Mouse (Mus musculus) heart, embryonic 14.5 days (tissue): Measurements from ENCODE around the gene Numa1. TPM values are rescaled to one million over a fixed set of nuclear protein-coding genes. Genes with fewer than 3 reads are reported as not detected.
A peak's percentile ranks its signal among the peaks of the same experiment; 100 is the strongest.

Experiments used
- ATAC-seq: fragments of 200-750 bp; cut with Nextera tagmentation; 2 replicates; pipeline ENCODE4 v1.8.0; 2017; ENCODE audit warnings: low read depth, moderate TSS enrichment; ENCODE audit not compliant: insufficient number of reproducible peaks, insufficient read depth, low FRiP score
- H3K27ac ChIP-seq, 2 experiments: fragments of 200-500 bp in 1 of 2; fragments of 300-500 bp in 1 of 2; sonication (generic) in 1 of 2; replicated peaks in 1 of 2; 2 replicates each; pipeline ENCODE4 v1.5.1; 2012 to 2014; ENCODE audit warnings: low read depth in 2 of 2, low read length in 2 of 2, control low read depth in 1 of 2, mild to moderate bottlenecking in 1 of 2, mixed read lengths in 1 of 2; ENCODE audit not compliant: control insufficient read depth in 1 of 2, insufficient read depth in 1 of 2
- H3K27me3 ChIP-seq: fragments of 300-500 bp; sonication (generic); 2 replicates; pipeline ENCODE4 v1.6.1; 2014; ENCODE audit warnings: mild to moderate bottlenecking, low read length, control low read depth; ENCODE audit not compliant: control insufficient read depth, insufficient read depth
- H3K36me3 ChIP-seq: fragments of 300-500 bp; sonication (generic); 2 replicates; pipeline ENCODE4 v1.6.1; 2014; ENCODE audit warnings: mild to moderate bottlenecking, control low read depth, low read length, mixed read lengths; ENCODE audit not compliant: control insufficient read depth, insufficient read depth
- H3K4me1 ChIP-seq, 2 experiments: fragments of 200-500 bp in 1 of 2; fragments of 300-500 bp in 1 of 2; sonication (generic) in 1 of 2; 2 replicates each; pipeline ENCODE4 v1.6.1; 2012 to 2014; ENCODE audit warnings: low read length in 2 of 2, control low read depth in 1 of 2, mixed read lengths in 1 of 2; ENCODE audit not compliant: control insufficient read depth in 2 of 2, insufficient read depth in 2 of 2
- H3K4me2 ChIP-seq: fragments of 300-500 bp; sonication (generic); 2 replicates; pipeline ENCODE4 v1.6.1; 2014; ENCODE audit warnings: mild to moderate bottlenecking, low read length
- H3K4me3 ChIP-seq, 2 experiments: fragments of 200-500 bp in 1 of 2; fragments of 300-500 bp in 1 of 2; sonication (generic) in 1 of 2; 2 replicates each; pipeline ENCODE4 v1.5.1; 2012 to 2014; ENCODE audit warnings: low read length in 2 of 2, mild to moderate bottlenecking in 2 of 2, control low read depth in 1 of 2, low read depth in 1 of 2, moderate library complexity in 1 of 2; ENCODE audit not compliant: control insufficient read depth in 1 of 2, insufficient read depth in 1 of 2
- H3K9ac ChIP-seq: fragments of 300-500 bp; sonication (generic); 2 replicates; pipeline ENCODE4 v1.6.1; 2014; ENCODE audit warnings: mild to moderate bottlenecking, low read length
- H3K9me3 ChIP-seq: fragments of 300-500 bp; sonication (generic); 2 replicates; pipeline ENCODE4 v1.6.1; 2016; ENCODE audit warnings: low read length, control low read depth; ENCODE audit not compliant: control insufficient read depth
- WGBS: fragments of 180-500 bp; shearing (Covaris S2); extraction: QIAGEN DNeasy Blood & Tissue Kit; methylation state at CpG from one replicate; pipeline ENCODE4 v1.1.7; 2014; 5-methylcytosine and 5-hydroxymethylcytosine counted together
- polyA plus RNA-seq: library from polyadenylated mRNA; unstranded; fragments of >200 nt; fragmentation: Nextera tagmentation; extraction: Ambion mirVana; gene quantifications from 2 replicates; pipeline ENCODE4 v1.2.1, GENCODE M21; 2014

Gene Numa1
- polyA plus RNA-seq: 60.5 and 62.5 TPM in 2 replicates

DNA sequence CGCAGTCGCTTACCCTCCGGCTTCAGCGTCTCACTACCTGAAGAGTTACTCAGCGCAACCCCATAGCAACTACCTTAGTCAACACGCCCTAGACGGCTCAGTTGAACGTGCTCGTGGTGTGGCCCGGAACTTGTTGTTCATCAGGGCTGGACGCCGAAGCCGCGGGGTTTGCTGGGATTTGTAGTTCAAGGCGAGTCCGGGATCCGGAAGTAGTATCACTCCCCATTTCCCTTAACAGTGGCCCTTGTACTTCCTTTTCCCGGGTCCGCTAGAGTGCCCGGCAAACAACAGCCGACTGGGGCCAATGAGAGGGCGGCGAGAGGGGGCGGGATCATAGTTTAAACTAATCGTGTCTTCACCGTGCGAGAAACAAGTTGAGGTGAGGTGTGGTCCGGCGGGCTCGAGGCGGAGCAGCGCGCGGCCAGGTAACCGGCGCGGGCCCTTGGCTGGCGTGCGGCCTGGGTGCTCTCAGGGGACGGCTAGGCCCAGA, at the start of gene Numa1, which contains the start of gene Lrrc51:
Gene Numa1, plus strand, starts transcription at position 361 of the 490 bp plus-strand sequence.
Gene Lrrc51, minus strand, starts transcription at position 145 of the 490 bp plus-strand sequence.
- H3K27ac ChIP-seq: peak within 1 kb of the TSS; percentile 61 to 82
- peak within 1 kb of the TSS; percentile 84 for H3K4me3 ChIP-seq
- no peaks in the 10 kb centered on the region for H3K36me3 ChIP-seq
- WGBS: 0% methylated on average over 40 of the region's 40 CpGs
- H3K4me1 ChIP-seq: peaks cover 2 to 12% of the 10 kb centered on the region in 2 experiments; a peak in 2 of 4 replicates
- H3K4me2 ChIP-seq: peak within 1 kb of the TSS; percentile 84
- no peaks in the 10 kb centered on the region for H3K9me3 ChIP-seq
- ATAC-seq: peak; percentile 96
- no peaks in the 10 kb centered on the region for H3K27me3 ChIP-seq
- peak within 1 kb of the TSS; percentile 90 for H3K9ac ChIP-seq

DNA sequence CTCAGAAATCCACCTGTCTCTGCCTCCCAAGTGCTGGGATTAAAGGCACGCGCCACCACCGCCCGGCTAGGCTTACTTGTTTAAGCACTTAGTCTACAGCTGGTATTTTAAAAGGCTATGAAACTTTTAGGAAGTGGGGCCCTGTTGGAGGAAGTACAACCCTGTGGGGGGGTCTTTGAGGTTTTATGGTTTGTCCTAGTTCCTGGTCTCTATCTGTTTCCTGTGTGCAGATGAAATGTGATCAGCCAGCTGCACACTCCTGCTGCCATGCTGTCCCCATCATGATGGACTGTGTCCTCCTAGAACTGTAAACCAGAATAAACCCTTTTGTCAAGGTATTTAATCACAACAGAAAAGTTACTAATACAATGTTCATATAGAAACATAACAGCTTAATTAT, 49.8 kb upstream of the Numa1 start:
- no peak overlapping the region for H3K27ac ChIP-seq
- 98% methylated on average over 4 of the region's 4 CpGs for WGBS
- H3K9me3 ChIP-seq: no peaks in the 10 kb centered on the region
- no peaks in the 10 kb centered on the region for H3K27me3 ChIP-seq
- peaks cover 0 to 3% of the 10 kb centered on the region in 2 experiments; a peak in 1 of 4 replicates for H3K4me1 ChIP-seq
- no peak overlapping the region for H3K4me2 ChIP-seq
- no peak overlapping the region for H3K4me3 ChIP-seq
- H3K36me3 ChIP-seq: no peaks in the 10 kb centered on the region
- H3K9ac ChIP-seq: no peak overlapping the region
- no peak for ATAC-seq

DNA sequence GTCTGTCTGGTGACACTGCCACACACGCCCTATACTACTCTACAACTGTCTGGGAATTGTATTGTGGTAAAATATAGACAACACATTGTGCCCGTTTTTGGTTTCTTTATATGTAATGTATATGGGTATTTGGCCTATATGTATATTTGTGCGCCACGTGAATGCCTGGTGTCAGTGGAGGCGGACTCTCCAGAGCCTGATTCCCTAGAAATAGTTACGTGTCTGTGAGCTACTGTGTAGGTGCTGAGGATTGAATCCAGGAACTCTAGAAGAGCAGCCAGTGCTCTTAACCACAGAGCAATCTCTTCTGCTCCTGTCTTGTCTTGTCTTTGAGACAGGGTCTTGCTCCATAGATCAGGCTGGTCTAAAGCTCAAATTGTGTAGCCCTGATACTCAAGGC, 47.6 kb upstream of the Numa1 start:
- H3K27me3 ChIP-seq: no peaks in the 10 kb centered on the region
- H3K9ac ChIP-seq: no peak overlapping the region
- peaks cover 0 to 3% of the 10 kb centered on the region in 2 experiments; a peak in 1 of 4 replicates for H3K4me1 ChIP-seq
- no peak for ATAC-seq
- no peaks in the 10 kb centered on the region for H3K36me3 ChIP-seq
- no peak overlapping the region for H3K4me2 ChIP-seq
- H3K4me3 ChIP-seq: no peak overlapping the region
- WGBS: 71% methylated on average over 6 of the region's 6 CpGs
- no peak overlapping the region for H3K27ac ChIP-seq
- H3K9me3 ChIP-seq: no peaks in the 10 kb centered on the region

DNA sequence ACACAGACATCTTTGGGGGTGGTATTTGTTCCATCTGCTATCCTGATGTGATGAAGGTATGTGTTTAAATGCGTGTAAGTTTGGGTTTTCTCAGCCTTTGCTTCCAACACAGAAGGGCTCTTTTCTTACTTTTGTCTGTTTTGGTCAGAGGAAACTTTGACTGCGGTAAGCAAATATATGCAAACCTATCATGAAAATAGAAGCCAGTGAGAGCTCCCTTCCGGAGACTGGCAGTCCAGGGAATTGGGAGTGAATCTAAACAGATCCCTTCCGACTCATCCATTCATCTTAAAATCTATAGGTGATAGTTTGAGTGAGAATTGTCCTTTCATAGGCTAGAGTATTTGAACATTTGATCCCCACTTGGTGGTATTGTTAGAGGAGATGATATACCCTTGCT, 45.5 kb upstream of the Numa1 start:
- no peak for ATAC-seq
- no peak overlapping the region for H3K4me3 ChIP-seq
- H3K27me3 ChIP-seq: no peaks in the 10 kb centered on the region
- no peaks in the 10 kb centered on the region for H3K9me3 ChIP-seq
- 74% methylated on average over 4 of the region's 4 CpGs for WGBS
- H3K4me2 ChIP-seq: no peak overlapping the region
- no peak overlapping the region for H3K9ac ChIP-seq
- H3K36me3 ChIP-seq: no peaks in the 10 kb centered on the region
- H3K4me1 ChIP-seq: no peaks in the 10 kb centered on the region
- H3K27ac ChIP-seq: no peak overlapping the region

DNA sequence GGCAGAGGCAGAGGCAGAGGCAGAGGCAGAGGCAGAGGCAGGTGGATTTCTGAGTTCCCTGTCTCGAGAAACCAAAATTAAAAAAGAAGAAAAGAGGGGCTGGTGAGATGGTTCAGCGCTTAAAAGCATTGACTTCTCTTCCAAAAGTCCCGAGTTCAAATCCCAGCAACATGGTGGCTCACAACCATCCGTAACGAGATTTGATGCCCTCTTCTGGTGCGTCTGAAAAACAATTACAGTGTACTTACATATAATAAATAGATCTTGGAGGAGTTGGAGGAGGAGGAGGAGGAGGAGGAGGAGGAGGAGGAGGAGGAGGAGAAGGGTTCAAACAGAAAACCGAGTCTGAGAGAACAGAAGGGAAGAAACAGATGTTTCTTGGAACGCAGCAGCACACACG, 38.2 kb upstream of the Numa1 start:
- no peaks in the 10 kb centered on the region for H3K9me3 ChIP-seq
- H3K27ac ChIP-seq: peak overlapping the region; percentile 61 to 89; a peak in 3 of 4 replicates
- H3K4me3 ChIP-seq: peak overlapping the region; percentile 64 to 94
- WGBS: 29% methylated on average over 9 of the region's 9 CpGs
- H3K4me1 ChIP-seq: peaks cover 5 to 6% of the 10 kb centered on the region in 2 experiments; a peak in 3 of 4 replicates
- peaks cover 13% of the 10 kb centered on the region; the same call in 1 of the 2 replicates for H3K36me3 ChIP-seq
- peak overlapping the region; percentile 70 for H3K9ac ChIP-seq
- H3K4me2 ChIP-seq: peak overlapping the region; percentile 51
- no peaks in the 10 kb centered on the region for H3K27me3 ChIP-seq
- ATAC-seq: no peak

DNA sequence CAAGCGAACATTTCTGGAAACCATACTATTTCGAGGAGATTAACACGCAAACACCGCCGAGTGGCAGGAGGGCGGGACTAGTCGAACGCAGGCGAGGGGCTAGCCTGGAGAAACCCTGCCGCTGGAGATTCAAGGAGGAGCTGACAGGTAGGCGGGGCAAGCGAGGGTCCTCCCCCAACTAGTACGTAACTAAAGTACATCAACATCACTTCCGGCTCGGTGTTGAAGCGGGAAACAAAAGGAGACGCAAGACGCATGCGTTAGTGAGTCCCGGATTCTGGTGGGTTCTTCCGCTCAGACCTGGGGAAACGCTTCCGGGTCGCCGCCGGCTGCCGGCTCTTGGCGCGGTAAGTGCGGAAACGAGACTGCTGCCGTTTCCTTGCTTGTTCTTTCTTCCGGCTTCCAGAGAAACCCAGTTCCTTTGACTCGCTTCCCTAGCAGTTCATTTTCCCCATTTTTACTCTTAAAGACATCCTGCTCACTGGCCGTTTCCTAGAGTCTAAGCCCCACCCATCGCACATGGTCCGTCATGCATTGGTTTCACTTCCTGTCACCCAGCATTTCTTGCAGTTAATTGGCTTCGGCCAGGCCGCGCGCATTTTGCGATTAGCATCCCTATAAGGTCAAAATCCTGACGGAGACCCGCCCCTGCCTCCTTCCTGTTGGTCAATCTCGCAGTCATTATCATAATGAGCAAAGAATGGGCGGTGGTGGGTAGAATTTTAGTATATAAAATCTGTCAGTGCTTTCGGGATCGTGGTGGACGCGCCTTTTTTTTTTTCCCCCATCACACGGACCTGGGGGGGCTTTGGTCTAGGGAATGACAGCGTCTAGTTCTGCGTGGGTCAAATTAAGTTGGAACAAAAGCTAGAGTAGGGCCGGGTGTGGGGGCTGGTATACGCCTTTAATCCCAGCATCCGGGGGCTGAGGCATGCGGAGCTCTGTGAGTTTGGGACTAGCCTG, 37.5 kb upstream of the Numa1 start:
- H3K9ac ChIP-seq: peak overlapping the region; percentile 70
- H3K4me1 ChIP-seq: peaks cover 5 to 6% of the 10 kb centered on the region in 2 experiments; a peak in 3 of 4 replicates
- H3K4me3 ChIP-seq: peak overlapping the region; percentile 64 to 94
- H3K9me3 ChIP-seq: no peaks in the 10 kb centered on the region
- under 1% methylated on average over 57 of the region's 57 CpGs for WGBS
- peak overlapping the region; percentile 89 to 94 for H3K27ac ChIP-seq
- peak; percentile 97 for ATAC-seq
- H3K27me3 ChIP-seq: no peaks in the 10 kb centered on the region
- peaks cover 13% of the 10 kb centered on the region; the same call in 1 of the 2 replicates for H3K36me3 ChIP-seq
- peak overlapping the region; percentile 64 for H3K4me2 ChIP-seq

DNA sequence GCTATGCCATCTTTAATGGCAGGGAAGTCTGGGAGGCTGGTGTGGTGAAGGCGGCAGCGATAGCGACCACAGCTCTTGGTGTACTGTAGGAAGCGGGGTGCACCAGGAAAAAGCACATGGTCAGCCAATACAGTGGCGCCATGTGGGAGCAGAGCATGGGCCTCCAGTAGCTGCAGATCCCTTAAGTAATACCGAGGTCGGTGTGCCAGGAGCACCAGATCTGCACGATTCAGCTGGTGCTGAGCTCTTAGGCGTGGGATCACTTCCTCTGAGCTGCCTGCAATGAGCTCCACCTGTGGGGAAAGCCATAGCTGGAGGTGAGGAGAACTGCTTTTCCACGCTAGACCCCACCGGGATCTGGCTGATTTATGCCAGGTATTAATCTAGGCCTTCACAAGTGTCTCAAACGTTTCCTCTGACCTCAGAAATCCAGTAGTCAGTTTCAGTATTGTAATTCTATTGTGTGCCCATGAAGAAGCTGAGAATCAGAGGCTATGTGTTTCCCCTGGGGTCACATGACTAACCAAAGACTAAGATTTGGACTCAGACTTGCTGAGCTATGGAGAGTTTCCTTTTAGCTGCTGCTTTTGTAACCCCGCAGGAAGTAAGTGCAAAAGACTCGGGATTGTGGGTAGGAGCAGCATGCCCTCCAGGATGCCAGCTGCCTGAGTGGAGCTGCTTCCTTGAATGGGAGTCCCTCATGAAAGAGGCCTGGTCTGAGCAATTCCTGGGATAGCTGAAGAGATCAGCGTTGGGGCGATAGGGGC, 33.4 kb upstream of the Numa1 start:
- WGBS: 86% methylated on average over 16 of the region's 16 CpGs
- Histone ChIP-seq H3K4me2 (no peak overlapping the region), H3K4me1 (peaks cover 5 to 9% of the 10 kb centered on the region in 2 experiments; a peak in 3 of 4 replicates), H3K4me3 (no peak overlapping the region), H3K9ac (no peak overlapping the region), H3K27me3 (no peaks in the 10 kb centered on the region), H3K27ac (no peak overlapping the region), H3K9me3 (no peaks in the 10 kb centered on the region), H3K36me3 (peaks cover 13% of the 10 kb centered on the region; the same call in 1 of the 2 replicates)
- ATAC-seq: no peak
